Mouse (Mus musculus): ENCODE data around the gene D930048N14Rik.

- TF ChIP-seq POLR2A (IDR thresholded peaks at IDR 0.05; ENCODE audit: borderline replicate concordance, extremely low read depth, low read depth, low read length) (no peak), CTCF (IDR thresholded peaks at IDR 0.05; ENCODE audit: insufficient read depth, low read length) (no peak)
These were observed 4.1 kb downstream of the D930048N14Rik start for GRCm38 (mm10) chr11:51654891-51655290.

Data from lung, adult 2 months (tissue).